Mouse (Mus musculus): ENCODE measurements at regions not wholly inside any gene's neighbourhood (a gene's known extent, or its start where the extent isn't known, plus 50 kb on each side); places are given as distances from the start of the nearest gene placed in this dataset.

DNA sequence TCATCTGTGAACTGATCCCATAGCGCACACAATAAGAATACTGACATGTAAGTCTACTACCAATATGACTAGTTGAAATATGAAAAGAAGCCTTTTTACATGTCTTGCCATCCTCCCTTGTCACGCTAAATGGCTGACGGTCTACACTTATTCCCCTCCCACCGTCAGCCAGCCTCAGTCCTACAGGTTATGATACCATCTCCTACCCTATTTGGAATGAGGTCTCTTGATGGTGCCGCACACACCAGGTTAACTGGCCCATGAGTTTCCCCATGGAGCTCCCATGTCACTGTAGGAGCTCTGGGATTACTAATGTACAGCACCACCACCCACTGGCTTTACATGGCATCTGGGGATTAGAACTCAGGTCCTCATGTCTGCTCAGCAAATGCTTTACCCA is 60.0 kb upstream of the Synm start:
- intact Hi-C loops (cut with DNase I): no loop called here
- DNase-seq: no peak

DNA sequence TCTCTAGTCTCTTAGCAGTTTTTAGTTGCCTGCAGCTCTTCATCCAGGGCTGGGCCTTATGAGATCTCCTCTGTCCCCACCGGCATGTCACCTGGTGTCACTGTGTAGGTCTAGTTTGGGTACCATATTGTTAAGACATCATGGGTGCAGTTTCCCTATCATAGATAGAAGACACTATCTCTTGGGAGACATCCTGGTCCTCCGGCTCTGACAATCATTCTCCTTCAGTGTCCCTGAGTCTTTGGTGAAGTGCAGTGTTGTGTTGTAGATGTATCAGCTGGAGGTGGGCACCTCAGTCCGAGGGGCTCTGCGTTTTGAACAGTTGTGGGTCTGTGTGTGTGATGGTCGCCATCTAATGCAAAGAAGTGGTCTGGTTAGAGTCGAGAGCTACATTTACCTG is 58.0 kb upstream of the Synm start:
- DNase-seq: no peak
- intact Hi-C loops (cut with DNase I): no loop called here

- DNase-seq: no peak
- intact Hi-C loops (cut with DNase I): no loop called here
Measured at GRCm38 (mm10) chr7:67814861-67815260, 55.3 kb upstream of the Synm start.

Data from heart, postnatal 36 days (tissue).